Mouse (Mus musculus) monocyte, adult 59 days (primary cell): Measurements from ENCODE around the gene Zbtb17. TPM values are rescaled to one million over a fixed set of nuclear protein-coding genes. Genes with fewer than 3 reads are reported as not detected.

Experiments used
- total RNA-seq, 2 experiments: library from RNA; stranded (reverse); gene quantifications; one replicate each; pipeline ENCODE4 v1.2.4; 2023

Zbtb17 gene
- total RNA-seq, result 10 to 100 TPM; 30.7 to 32.9 TPM

GRCm38 (mm10) chr4:141444451-141445327 lies at the start of gene Zbtb17:
TSS of gene Zbtb17 (plus strand) at chr4:141444654.

GRCm38 (mm10) chr4:141398545-141398944 lies 45.9 kb upstream of the Zbtb17 start, which contains the start of gene Clcnka:
TSS of gene Clcnka (minus strand) at chr4:141398724.

DNA sequence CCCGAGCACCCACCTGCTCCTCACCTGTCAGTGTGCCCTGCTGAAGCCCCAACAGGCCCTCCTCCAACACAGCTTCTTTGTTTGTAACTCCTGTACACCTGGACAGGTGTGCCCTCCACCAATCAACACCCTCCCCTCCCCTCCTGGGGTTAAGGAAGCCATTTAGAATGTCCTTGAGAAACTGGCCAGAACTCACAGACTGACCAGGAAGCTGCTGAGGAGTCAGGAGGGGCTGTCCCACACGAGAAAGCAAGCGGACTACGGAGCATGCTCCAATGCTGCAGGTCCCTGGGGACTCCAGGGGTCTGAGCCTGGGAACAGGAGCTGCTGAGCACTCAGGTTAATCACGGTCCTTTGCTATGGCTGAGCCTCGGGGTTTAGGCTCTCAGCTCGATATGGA lies 28.5 kb upstream of the Zbtb17 start, which contains the start of gene Clcnkb:
TSS of gene Clcnkb (minus strand) at position 91 of the 400 bp plus-strand sequence.

DNA sequence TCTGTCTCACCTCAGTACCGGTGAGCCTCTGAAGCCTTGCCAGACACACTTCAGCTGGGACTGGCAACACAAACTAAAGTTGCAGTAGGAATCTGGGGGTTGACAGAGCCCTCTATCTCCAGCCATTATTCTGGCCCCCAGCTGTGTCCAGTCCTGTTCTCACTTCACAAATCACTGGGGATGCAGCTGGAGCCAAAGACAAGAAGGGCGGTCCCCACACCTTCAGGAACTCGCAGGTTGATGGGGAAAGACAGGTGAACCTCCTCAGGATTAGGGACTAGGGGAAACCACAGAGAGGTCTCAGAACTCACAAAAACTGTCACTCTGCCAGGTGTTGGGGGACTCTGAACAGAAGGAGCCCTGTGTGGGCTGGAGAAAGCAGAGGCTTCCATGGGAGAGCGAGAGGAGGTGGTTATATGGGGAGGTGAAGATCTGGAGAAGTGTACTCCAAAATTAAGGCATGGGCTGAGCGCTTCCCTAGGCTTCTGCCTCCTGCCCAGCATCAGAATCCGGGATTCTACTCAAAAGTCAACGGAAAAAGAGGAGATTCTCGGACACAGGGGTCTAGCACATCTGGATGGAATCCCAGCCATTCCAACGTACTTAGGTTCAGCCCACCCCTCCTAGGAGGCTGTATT lies 24.1 kb upstream of the Zbtb17 start, which contains the start of gene Hspb7:
TSS of gene Hspb7 (plus strand) at position 588 of the 638 bp plus-strand sequence.

GRCm38 (mm10) chr4:141435974-141436373 lies 8.5 kb upstream of the Zbtb17 start, which contains the start of gene Srarp:
TSS of gene Srarp (minus strand) at chr4:141436105.

Other genes starting within 250 kb of the Zbtb17 start
- gene Rsg1, start 230.7 kb upstream of the Zbtb17 start, total RNA-seq, result under 1 TPM; 0.46 to 0.68 TPM
- gene Arhgef19, start 205.2 kb upstream of the Zbtb17 start, total RNA-seq, result 1 to 10 TPM in 1 of 2 experiments, not detected in 1; 1.2 TPM
- 1 to 10 TPM; 1.3 to 4.7 TPM for gene Epha2, start 143.4 kb upstream of the Zbtb17 start, total RNA-seq
- gene Fam131c, start 76.4 kb upstream of the Zbtb17 start, total RNA-seq, result not detected
- not detected for gene Clcnka, start 45.9 kb upstream of the Zbtb17 start, total RNA-seq
- not detected for gene Clcnkb, start 28.6 kb upstream of the Zbtb17 start, total RNA-seq
- gene Hspb7, start 23.9 kb upstream of the Zbtb17 start, total RNA-seq, result not detected
- gene Srarp, start 8.5 kb upstream of the Zbtb17 start, total RNA-seq, result not detected
- gene Spen, start 93.9 kb downstream of the Zbtb17 start, total RNA-seq, result 100 to 1,000 TPM; 118 to 124 TPM
- 1 to 10 TPM; 6.3 to 6.5 TPM for gene Fblim1, start 161.4 kb downstream of the Zbtb17 start, total RNA-seq
- under 1 TPM in 1 of 2 experiments, not detected in 1; 0.70 TPM for gene Tmem82, start 174.0 kb downstream of the Zbtb17 start, total RNA-seq
- gene Slc25a34, start 179.2 kb downstream of the Zbtb17 start, total RNA-seq, result under 1 TPM; 0.39 to 0.42 TPM
- 10 to 100 TPM; 84.6 to 96.6 TPM for gene Plekhm2, start 220.2 kb downstream of the Zbtb17 start, total RNA-seq
- 1 to 10 TPM; 1.6 to 4.5 TPM for gene Rsc1a1, start 240.9 kb downstream of the Zbtb17 start, total RNA-seq